Mouse (Mus musculus): Measurements from ENCODE around the gene Vmn2r4.
"Not testable (repeated sequence)": the region's sequence is repeated elsewhere in the genome, so short reads cannot be mapped to it uniquely, and the experiment has no call there.

DNA sequence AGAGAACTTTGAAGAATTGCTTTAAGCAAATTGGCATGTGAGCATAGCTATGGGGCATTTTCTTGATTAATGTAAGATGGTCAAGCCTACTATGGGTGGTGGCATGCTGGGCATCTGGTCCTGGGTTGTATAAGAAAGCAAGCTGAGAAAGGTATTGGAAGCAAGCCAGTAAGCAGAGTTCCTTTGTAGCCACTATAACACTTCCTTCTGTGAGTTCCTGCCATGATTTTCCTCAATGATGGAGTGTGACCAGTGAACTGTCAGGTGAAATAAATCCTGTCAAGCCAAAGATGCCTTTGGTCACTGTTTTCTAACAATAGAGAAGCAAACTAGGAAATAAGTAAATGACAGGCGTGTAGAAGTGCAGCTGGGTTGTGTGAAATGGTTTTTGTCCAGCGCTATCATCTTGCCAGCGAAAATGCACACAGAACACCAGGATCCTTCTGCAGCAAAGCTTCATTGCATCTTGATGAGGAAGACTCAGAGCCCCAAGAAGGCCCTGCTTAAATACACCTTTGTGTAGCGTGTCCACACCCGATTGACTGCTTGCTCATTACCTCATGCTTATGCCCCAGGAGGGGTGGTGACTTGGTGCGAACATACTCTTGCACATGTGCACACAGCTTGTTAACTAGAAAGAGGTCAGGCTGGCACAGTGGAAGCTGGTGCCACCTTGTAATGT, 13.1 kb upstream of the Vmn2r4 start:
- not testable (repeated sequence) for TF ChIP-seq CTCF (IDR thresholded peaks at IDR 0.05; ENCODE audit: extremely low read depth, insufficient read length, insufficient replicate concordance, low read depth, low read length); POLR2A (IDR thresholded peaks at IDR 0.05; ENCODE audit: low read depth, low read length)
